Mouse (Mus musculus) retina, adult 2 months (tissue): ENCODE results near the gene Ascl4.

Experiments used
- DNase-seq: peaks from one replicate; pipeline ENCODE4 v3.0.0-alpha.2; 2012; ENCODE audit warnings: low read depth, low spot score

Ascl4 gene

GRCm38 (mm10) chr10:85969894-85970620 is 42.6 kb downstream of the Ascl4 start:
- no peak for DNase-seq

- DNase-seq, result no peak
These were observed 44.3 kb downstream of the Ascl4 start for GRCm38 (mm10) chr10:85971826-85972225.

GRCm38 (mm10) chr10:85972915-85973314 is 45.4 kb downstream of the Ascl4 start:
- DNase-seq, result no peak

GRCm38 (mm10) chr10:85989412-85990115 is 62.1 kb downstream of the Ascl4 start:
- DNase-seq, result no peak

- no peak for DNase-seq
These were observed 64.9 kb downstream of the Ascl4 start for GRCm38 (mm10) chr10:85992412-85992811.

GRCm38 (mm10) chr10:85993836-85994235 is 66.4 kb downstream of the Ascl4 start:
- no peak for DNase-seq

- DNase-seq, result no peak
These were observed 67.1 kb downstream of the Ascl4 start for GRCm38 (mm10) chr10:85994543-85995104.
